Mouse (Mus musculus) megakaryocyte progenitor cell, adult 5-6 weeks (primary cell): ENCODE results near the gene Vill. TPM values are rescaled to one million over a fixed set of nuclear protein-coding genes. Genes with fewer than 3 reads are reported as not detected.

Experiments
- ATAC-seq: replicated peaks from 2 replicates; pipeline ENCODE4 v1.8.0; 2016; ENCODE audit warnings: mild to moderate bottlenecking, moderate TSS enrichment, inconsistent platforms; ENCODE audit not compliant: poor library complexity
- total RNA-seq, 2 experiments: library from RNA; stranded (forward) in 1 of 2; stranded (reverse) in 1 of 2; fragments of 157-497, 149-512 nt in 1 of 2; fragments of 200-1000 nt in 1 of 2; gene quantifications; 2 replicates each; pipeline versions ENCODE4 v1.2.3 to v1.2.4; 2015 to 2017

Vill gene
- total RNA-seq (2015), result 9.2 and 10.8 TPM in 2 replicates
- 34.4 and 37.7 TPM in 2 replicates for total RNA-seq (2017)

DNA sequence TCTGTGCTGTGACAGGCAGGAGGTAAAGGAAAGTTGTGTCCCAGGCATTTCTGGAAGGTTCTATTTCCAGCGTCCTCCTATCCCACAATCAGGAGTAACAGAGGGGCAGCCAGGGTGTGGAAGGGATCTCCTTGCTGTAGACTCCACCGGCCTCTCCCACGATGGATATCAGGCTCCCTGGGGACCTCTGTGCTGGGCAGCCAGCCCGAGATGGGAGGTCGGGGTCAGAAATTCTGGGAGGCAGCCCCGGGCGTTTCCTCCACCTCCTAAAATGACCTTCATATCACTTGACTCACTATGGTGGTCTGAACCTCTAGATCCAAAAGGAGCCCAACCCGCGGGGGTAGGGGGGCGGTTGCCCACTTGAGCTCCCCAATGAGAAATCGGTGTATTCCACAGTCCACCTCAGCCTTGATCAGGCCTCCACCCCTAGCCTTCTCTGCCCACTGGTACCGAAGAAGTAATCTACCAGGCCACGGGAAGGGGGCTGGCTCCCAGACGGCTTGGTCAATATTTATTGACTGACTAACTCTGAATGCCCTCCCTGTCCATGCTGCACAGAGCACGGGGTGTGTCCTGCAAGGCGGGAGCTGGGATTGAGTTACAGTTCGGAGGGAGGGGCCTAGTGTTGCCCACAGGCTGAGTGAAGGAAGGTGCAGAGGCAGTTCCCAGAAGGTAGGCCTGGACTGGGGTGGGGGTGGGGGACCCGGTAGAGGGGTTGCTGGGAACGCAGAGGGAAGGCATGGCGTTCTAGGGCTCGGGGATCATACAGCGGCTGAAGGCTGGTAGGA lies at the start of gene Vill:
TSS of gene Vill (plus strand) at position 625 of the 791 bp plus-strand sequence.
- peak; percentile 38 for ATAC-seq

DNA sequence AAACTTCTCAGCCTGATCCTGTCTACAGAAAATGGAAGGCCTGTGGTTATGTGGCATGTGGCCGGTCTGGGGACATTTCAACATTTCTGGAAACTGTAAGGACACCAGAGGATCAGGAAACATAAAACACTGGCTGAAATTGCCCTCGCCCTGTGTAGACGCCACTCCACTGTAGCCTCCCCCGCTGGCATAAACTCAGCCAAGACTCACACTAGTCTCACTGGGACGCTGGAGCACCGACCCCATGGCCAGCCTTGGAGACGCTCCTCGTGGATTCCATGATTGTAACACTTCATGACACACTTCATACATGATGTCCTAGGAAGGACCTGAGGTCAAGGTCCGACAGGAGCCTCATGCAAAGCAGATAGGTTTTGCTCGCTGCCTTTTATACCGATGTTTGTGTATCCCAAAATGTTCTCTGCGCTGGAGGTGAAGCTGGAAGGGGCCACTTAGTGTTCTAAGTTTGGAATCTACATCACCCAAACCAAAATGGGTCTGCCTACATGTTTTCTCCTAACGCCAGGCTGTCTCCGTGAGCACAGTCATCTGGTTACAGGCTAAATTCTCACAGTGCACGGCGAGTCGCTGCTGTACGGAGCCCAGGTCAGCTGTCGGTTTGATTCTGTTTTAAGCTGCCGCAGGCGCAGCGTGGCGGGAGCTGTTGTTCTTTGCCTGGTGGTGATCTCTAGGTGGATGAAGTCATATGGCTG lies 48.4 kb upstream of the Vill start:
- ATAC-seq, result no peak

DNA sequence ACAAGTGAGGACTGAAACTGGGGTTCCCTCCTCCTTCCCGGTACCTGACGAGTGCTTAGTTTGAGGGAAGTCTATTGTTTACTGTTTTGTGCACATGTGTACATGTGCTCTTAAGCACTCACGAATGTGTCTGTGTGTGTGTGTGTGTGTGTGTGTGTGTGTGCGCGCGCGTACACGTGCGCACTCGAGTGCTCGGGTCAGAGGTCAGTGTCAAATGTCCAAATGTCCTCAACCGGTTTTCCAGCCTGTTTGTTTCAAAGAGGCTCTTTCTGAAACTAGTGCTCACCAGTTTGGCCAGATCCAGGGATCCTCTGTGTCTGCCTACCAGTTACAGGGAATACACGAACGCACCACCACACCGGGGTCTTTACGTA lies 47.9 kb upstream of the Vill start:
- no peak for ATAC-seq

DNA sequence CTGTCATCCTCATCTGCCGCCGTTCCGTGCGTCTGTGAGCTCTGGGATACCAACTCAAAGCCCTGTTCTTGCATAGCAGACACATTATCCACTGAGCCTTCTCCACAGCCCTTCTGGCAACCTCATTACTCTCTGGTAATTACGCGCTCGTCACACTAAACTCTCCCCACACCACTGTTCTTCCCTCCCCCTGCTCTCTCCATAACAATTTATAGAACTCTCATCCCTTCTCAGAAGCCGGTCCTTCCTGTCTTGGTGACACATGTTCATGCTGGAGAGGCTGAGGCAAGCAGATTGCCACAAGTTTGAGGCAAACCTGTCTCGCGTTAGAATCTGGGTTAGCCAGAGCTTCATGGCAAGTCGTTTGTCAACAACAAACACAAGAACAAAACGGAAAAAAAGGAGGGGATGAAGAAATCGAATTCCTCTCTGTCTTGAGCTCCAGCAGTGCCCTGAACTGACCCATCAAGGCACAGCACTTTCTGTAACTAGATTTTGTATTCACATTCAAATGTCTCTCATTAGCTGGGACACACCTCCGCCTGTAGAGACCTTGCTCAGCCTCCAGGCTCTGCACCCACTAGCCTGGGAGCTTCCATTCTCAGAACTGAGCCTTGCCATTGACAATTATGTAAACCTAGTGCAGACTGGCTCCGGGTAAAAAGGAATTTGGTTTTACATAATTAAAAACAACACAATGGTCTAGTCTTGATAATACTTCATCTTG lies 47.1 kb upstream of the Vill start:
- no peak for ATAC-seq

DNA sequence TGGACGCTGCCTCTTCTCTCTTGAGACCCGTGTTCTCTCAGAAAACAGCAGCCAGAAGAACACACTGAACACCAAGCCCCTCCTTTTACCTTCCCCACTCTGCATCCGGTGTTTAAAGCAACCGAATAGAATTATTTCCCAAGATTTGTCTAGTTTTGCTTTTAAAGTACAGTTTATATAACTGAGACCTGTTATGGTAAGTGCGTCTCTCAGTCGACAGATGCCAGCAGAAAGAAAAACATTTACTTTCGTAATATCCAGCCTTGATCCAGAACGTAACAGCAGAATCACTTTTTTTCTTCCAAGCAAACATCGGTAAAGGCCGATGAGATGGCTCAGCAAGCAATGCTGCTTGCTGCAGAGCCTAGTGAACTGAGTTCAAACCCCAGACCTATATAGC lies 45.3 kb upstream of the Vill start:
- no peak for ATAC-seq

DNA sequence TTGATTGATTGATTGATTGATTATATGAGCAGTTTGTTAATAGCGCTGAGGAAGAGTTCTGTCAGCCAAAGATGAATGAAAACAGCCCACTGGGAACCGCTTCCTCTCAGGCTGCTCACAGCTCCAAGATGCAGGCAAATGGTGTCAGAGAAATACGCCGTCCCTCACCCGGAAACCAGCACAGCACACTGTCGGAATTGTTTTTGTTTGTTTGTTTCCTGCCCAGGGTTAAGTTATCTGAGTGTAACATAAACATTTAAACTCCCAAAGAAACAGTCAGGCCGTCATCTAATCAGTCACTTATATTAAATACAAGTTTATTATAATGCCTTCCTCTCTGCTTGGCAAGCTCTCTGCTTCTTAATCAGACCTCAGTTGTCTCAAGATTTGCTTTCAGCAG lies 43.7 kb upstream of the Vill start:
- ATAC-seq, result no peak

DNA sequence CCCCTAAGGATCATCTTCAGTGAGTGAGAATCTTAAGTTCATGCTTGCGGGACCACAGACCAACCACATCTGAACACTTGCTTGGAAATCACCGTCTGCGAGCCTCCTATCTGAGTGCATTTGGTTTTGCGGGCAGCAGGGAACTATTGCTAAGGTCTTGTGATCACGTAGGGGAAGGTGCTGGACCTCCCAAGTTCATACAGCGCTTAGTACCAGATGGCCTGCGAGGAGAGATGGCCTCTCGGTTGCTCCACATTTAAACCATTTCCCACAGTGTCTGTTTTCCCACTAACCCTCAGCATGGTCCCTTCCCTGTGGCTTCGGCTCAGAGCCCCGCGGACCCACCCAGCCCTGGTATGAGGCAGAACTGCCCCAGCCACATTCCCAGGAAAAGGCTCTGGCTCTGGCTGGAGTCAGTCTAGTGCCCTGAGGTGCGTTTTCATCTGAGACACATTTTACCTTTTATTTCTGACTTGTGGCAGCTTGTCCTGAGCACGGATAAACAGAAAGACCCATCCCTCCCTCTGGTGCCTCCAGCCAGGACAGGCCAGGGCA lies 42.3 kb upstream of the Vill start:
- no peak for ATAC-seq

DNA sequence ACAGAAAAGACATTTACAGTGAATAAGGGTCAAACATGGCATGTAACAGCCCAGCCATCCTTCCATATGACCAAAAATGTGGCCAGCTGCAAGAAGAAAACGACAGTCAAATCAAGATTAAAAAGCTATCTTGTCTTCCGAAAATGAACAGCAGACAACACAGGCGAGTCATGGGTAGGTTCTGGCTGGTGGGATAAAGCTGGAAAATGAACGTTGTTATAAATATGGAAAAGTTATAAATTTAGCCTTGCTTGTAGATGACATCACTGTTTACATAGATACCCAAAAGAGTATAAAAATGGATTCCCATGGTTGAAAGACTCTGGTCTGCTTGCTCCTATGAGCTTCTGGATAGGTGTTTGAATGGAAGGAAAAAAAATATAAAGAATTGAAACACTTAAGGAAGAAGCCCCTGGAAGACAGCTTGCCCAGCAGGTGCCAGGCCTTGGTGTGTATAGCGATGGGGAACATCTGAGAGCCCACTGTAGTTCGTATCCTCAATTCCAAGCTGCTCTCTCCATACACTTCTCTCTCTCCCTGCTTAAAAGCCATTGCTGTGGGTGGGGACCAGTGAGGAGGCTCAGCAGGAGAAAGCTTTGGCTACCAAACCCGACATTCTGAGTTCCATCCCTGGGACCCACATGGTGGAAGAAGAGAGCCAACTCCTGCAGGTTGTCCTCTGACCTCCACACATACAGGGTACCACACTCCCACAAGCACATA lies 35.6 kb upstream of the Vill start:
- no peak for ATAC-seq

DNA sequence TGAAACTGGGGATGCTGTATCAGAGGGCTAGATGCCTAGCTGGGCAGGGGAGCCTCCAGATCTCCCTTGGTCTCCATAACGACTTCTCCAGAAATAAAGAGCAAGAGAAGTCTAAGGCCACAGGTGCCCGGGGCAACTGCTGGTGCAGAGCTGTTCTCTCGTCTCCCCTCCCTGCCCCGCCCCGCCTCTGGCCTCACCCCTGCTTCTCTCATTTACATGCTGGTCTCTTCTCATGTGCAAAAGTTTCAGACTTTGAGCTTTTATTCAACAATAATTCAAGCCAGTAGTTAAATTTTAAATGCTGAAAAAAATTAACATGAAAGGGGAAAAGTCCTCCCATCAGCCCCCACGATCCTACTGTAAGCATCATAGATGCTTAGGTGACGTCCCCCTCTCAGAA lies 30.8 kb upstream of the Vill start:
- ATAC-seq, result no peak

DNA sequence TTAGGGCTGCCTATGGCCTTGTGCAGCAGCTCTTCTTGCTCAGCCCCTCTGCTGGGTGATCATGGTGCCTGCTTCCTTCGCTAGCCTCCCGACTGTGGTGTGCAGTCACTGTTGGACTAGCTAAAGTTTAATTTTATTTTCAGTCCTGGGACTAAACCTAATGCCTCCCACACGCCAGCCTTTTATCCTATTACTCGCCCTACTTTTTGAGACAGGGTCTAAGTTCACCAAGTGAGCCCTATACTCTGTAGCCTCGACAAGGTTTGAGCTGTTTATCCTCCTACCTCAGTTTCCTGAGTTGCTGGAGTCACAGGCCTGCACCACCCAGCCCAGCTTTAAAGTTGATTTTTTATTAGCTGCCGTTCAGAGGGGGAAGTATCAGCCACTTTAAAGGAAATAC lies 27.3 kb upstream of the Vill start:
- ATAC-seq, result no peak

DNA sequence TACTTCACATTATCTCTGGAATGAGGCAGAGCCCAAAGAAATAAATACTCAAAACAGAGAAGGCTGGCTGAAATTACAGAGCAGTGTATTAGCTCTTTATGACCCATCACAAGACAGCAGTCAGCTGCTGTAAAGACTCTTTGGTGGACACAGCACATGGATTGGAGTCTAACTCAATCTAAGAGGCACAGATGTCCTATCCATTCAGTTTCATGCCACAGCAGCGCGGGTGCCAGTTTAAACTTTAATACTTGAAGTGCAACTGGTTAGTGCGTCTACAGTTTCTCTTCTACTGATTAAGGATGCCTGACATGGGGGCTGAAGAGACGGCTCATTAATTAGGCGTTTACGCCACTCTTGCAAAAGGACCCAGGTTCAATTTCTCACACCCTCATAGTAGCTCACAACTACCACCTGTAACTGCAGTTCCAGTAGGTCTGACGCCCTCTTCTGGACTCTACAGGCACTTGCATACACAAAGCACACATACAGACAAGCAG lies 26.7 kb upstream of the Vill start:
- ATAC-seq, result no peak

DNA sequence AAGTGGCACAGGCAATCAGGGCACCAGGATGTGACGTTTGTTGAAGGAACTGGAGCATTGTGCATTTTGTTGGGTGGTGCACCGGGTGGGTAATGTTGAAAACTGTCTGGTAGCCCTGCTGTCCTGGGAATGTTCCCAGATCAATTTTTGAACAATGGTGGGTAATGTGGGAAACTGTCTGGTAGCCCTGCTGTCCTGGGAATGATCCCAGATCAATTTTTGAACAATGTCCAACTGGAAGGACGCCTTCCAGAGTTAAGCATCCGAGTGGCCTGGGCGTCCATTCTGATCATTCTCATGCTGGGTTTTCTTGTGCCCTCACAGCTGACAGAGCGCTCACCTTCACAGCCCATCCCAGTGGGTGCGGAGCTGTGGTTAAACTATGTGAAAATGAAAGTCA lies 25.2 kb upstream of the Vill start:
- ATAC-seq, result no peak

DNA sequence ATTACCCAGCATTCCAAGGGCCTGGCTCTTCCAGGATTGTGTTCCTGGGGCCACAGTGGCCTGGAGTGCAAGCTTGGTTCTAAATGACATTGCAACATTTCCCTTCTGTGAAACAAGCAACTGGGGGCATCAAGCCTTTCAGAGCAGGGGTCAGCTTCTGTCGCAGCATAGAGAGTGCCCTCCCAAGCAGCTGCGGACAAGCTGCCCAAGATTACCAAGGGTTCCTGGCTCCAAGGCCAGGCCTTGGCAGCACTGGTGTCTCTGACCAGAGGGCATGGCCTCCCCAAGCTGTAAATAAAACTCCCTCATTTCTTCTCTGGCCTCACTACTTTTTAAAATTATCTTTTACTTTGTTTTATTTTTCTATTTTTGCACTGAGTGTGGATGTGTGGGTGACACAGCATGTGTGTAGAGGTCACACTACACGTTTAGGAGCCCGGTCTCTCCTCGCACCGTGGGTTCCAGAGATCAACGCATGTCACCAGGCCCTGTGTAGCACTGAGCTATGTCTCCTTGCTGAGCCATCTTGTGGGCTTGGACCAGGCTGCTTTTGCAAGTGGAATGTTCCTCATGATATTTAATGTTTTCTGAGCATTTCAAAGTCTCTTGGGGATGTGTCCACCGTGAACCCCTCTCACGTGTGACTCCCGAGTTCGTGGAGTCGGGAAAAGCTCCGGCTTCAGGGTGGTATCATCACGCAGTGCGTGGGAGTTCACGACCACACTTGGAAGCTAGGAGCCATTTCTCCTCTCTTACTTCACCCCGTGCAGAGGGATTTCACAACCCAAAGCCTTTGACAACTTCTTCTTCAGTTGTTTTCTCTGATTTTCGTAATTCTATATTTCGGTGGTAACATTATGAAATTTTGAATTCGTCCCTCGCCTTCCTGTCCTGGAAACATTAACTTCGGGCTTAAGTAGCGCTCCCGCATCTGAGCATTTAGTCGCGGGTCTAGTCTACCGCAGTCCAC lies 24.1 kb upstream of the Vill start:
- ATAC-seq, result peak; percentile 63

DNA sequence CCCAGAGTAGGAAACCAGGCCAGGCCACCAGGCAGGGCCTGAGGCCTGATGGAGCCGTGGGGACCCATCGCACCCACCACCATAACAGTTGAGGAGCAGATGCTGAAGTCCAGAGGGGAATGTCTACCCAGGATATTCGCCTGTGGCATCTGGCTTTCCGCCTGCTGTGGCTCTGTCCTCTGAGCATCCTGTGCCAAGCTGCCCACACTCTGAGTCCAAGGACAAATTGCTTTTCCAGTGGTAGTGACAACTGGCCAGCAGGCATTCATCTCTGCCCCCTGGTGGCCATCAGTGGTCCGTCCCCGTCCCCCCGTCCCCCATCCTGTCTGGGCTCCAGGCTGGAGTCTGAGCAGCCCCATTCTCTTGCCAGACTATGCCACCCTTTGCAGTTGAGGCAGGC lies 23.0 kb upstream of the Vill start:
- peak; percentile 80 for ATAC-seq

DNA sequence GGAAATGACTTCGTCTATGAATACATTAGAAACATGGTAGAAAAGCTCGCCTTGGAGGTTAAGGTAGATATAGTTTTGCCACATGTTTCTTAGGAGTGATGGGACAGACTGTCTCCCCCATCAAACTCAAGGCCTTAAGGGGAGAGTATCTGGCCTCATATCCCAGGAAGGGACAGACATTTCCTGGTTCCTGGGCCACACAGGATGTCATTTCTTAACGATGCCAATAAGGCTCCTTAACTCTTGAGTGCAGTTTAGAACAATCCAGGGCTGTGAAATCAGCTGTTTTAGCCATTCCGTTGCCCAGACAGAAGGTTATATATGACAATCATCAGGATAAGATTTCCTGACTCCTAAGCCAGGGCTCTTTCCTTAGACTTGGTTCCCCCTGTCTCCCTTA lies 21.5 kb upstream of the Vill start:
- no peak for ATAC-seq

DNA sequence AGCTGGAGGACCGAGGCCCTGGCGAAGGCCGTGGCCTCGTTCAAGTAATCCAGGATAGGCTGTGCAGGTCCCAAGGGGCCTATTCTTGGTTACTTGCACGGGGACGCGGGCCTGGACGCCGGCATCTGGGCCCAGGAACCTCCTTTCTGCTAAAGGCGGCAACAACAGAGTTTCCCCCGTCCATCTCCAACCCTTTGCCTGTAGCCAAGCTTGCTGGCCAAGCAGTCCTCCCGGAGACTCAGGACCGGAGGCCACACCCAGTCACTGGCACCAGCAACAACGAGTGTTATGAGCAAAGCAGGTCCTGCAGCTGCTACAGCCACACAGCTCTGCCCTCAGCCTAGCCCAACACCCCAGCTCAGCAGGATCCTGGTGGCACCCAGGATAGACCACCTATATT lies 20.8 kb upstream of the Vill start:
- ATAC-seq, result no peak

DNA sequence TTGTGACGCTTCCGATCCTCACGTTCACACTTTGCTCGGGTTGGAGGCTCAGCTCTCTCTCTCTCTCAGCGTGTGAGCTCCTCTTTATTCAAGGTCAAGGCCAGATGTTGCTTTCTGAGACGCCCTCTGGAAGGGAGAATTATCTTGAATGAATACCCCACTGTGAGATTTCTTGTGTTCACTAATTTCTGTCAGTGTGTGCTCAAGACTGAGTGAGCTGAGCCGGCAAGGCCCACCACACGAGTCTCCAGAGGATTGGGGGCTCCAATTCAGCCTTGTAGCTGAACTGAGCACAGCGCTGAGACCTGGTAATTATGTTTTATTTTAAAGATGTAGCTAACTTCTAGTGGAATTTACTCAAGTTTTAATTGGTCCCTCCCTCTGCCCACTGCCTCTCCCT lies 20.0 kb upstream of the Vill start:
- ATAC-seq, result no peak

DNA sequence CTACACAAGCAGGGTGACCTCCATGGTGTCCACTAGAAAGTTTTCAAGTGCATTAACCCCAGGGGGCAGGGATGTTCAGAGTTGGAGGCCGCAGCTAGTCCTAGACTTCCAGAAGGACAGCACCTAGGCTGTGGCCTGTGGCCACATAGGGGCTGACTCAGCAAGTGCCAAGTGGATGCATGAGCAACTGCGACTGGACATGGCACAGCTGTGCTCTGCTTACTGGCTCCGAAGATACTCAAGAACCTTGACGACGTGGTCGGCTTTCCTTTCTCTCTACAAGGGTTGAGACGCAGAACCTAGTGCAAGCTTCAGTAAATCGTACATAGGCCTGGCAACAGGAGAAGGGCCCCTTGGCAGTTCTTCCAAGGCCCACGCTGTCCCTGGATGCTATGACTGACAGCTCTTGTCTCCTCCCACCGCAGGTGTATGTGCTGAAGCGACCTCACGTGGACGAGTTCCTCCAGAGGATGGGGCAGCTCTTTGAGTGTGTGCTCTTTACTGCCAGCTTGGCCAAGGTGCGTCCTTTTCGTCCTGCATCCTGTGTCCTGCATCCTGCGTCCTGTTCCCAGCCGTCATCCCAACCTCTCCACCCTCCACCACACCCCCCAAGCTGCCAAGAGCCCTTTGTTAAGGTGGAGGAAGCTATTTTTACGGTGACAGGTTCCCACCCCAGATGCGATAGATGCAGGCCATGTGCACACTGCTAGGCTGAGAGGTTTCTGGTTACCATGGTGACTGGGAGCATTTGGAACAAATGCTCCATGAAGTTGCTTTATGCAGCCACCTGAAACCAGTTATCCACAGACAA lies 19.3 kb upstream of the Vill start:
- no peak for ATAC-seq

DNA sequence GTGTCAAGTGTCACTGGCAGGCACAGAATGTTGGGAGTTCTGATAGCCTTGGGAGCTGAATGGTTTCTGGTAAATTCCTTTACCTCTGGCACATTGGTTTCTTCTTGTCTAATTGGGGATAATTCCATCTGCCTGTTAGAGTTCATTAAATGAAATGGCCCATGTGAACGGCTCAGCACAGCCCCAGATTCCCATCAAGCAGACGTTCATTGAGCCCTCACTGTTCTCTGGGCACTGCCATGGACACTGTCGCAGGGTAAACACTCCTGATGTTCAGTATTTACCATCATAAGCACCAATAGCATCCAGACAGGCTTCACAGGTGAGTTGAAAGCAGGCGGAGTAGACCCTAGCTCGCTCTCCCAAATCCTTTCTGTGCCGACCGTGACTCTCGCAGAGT lies 18.5 kb upstream of the Vill start:
- ATAC-seq, result no peak
